Comparison of ENCODE assay signal across 8 mouse cellular contexts in the genomic region with DNA sequence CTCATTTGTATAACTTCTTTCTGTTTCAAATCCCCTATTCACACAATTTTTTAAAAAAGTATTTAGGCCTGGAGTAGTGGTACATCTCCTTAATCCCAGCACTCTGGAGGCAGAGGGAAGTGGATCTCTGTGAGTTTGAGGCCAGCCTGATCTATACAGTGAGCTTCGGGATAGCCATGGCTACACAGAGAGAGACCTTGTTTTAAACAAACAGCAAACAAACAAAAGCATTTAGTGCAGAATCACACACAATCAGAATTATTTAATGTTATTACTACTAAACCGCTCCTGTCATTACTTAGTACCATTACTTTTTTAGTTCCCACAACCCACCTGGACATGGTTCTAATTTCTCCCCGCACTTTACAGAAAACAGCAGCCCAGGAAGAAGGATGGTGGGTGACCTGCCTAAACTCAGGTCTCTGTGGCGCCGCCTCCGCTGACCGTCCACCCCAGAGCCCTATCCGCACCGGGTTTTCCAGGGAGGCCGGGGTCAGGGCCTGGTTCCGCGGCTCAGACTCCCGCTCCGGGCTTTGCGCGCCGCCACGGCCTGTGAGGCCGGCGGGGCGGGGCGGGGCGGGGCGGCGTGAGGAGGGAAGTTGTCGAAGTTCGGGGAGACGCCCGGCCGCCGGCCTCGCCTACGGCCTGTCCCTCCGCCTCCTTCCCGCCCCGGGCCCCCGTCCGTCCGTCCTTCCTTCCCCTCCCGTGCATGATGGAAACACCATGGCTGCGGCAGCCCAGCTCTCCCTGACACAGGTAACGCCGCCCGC. TPM values are rescaled to one million over a fixed set of nuclear protein-coding genes. Genes with fewer than 3 reads are reported as not detected.
DNase-seq lines count a peak whose midpoint lies in the region; ATAC-seq lines count a peak whose summit lies in the region.

A gene (plus strand): TSS at position 580 of the 770 bp plus-strand sequence.

- peak within 1 kb of the TSS; percentile 94 for H3K4me3 ChIP-seq in megakaryocyte, embryonic 14.5 days (replicated peaks)

- DNase-seq in ZHBTc4 (ENCODE audit: low read depth, low spot score), result peak; percentile 96
- DNase-seq in gastrocnemius, adult 8-10 months (ENCODE audit: low spot score in 2 of 2), result peak; percentile 86 to 90
- DNase-seq in hindlimb bud, embryonic 11.5 days (ENCODE audit: extremely low spot score, low read depth, low spot score), result peak; percentile 50
- DNase-seq in left cerebral cortex, adult 8-10 months (ENCODE audit: low spot score in 2 of 2), result peak; percentile 56 to 71
- DNase-seq in right cerebral cortex, postnatal 10 days (ENCODE audit: low spot score in 2 of 2), result peak; percentile 84 to 85
- peak; percentile 96 for DNase-seq in urinary bladder, postnatal 25 days (ENCODE audit: low spot score)

- peaks cover 3% of the 10 kb centered on the region for H3K36me3 ChIP-seq in megakaryocyte, embryonic 14.5 days (replicated peaks; ENCODE audit: low read length)

- peaks cover 56% of the 10 kb centered on the region for H3K4me1 ChIP-seq in megakaryocyte, embryonic 14.5 days

- no peaks in the 10 kb centered on the region for H3K27me3 ChIP-seq in megakaryocyte, embryonic 14.5 days (replicated peaks)

- ATAC-seq in common myeloid progenitor, adult 5-6 weeks (replicated peaks; ENCODE audit: low read depth, poor library complexity, severe bottlenecking), result peak; percentile 90

- no peaks in the 10 kb centered on the region for H3K9me3 ChIP-seq in megakaryocyte, embryonic 14.5 days

RNA-seq across cellular contexts. Expression of the gene that starts here (rescaled TPM):
- 46.7 and 63.1 TPM in 2 replicates for total RNA-seq in common myeloid progenitor, adult 5-6 weeks (2017)
- 10 to 100 TPM; 80.2 to 94.6 (median 83.7) TPM for total RNA-seq in gastrocnemius, adult 8-10 months (2022)
- 100 to 1,000 TPM; 168 to 192 (median 175) TPM for total RNA-seq in left cerebral cortex, adult 8-10 months (2022)
- polyA plus RNA-seq in megakaryocyte, embryonic 14.5 days (2012; ENCODE audit: insufficient read depth, low replicate concordance), result 5.4 and 13.3 TPM in 2 replicates

Comparison
In these comparisons a context has a peak if more than half of its experiments do, and no peak if none do; other contexts are left out.
1. Peak in every context shown above with its lines: DNase-seq, ATAC-seq and H3K4me3 ChIP-seq.